Mouse (Mus musculus) myocyte (in vitro differentiated cells): ENCODE measurements around the gene Fermt2. TPM values are rescaled to one million over a fixed set of nuclear protein-coding genes. Genes with fewer than 3 reads are reported as not detected.

Experiments
- H3K27me3 ChIP-seq: one replicate; pipeline ENCODE4 v1.6.1; 2011; ENCODE audit not compliant: control insufficient read depth, insufficient read depth, insufficient read length
- H3K36me3 ChIP-seq: one replicate; pipeline ENCODE4 v1.6.1; 2011; ENCODE audit not compliant: control insufficient read depth, insufficient read depth
- H3K4me2 ChIP-seq: one replicate; pipeline ENCODE4 v1.6.1; 2011; ENCODE audit warnings: low read depth, control low read depth
- H3K4me3 ChIP-seq: one replicate; pipeline ENCODE4 v1.5.1; 2011; ENCODE audit warnings: mild to moderate bottlenecking, control low read depth, moderate library complexity
- H3K79me2 ChIP-seq: one replicate; pipeline ENCODE4 v1.6.1; 2011; ENCODE audit not compliant: control insufficient read depth, insufficient read depth
- H3ac ChIP-seq: one replicate; pipeline ENCODE4 v1.6.1; 2011; ENCODE audit not compliant: control insufficient read depth, insufficient read length
- CEBPB ChIP-seq: IDR thresholded peaks from 2 replicates; pipeline ENCODE4 v1.6.1; 2011; ENCODE audit warnings: mild to moderate bottlenecking, moderate library complexity; ENCODE audit not compliant: poor library complexity, insufficient read depth, severe bottlenecking
- E2F4 ChIP-seq: IDR thresholded peaks from one replicate; pipeline ENCODE4 v1.6.1; 2011; ENCODE audit warnings: mild to moderate bottlenecking, control low read depth, moderate library complexity; ENCODE audit not compliant: insufficient read depth
- MAX ChIP-seq: IDR thresholded peaks from one replicate; pipeline ENCODE4 v1.6.1; 2011; ENCODE audit warnings: low read depth, mild to moderate bottlenecking, control low read depth
- MYOD1 ChIP-seq, 3 experiments: IDR thresholded peaks; one replicate each; pipeline ENCODE4 v1.6.1; 2011; ENCODE audit warnings: control low read depth in 2 of 3, low read depth in 2 of 3, mild to moderate bottlenecking in 2 of 3, moderate library complexity in 1 of 3; ENCODE audit not compliant: insufficient read length in 2 of 3, control insufficient read depth in 1 of 3
- MYOG ChIP-seq, 3 experiments: IDR thresholded peaks; one replicate each; pipeline ENCODE4 v1.6.1; 2011; ENCODE audit warnings: control low read depth in 2 of 3, low read depth in 2 of 3, mild to moderate bottlenecking in 2 of 3; ENCODE audit not compliant: insufficient read length in 2 of 3, control insufficient read depth in 1 of 3, insufficient read depth in 1 of 3
- POLR2A ChIP-seq: IDR thresholded peaks from one replicate; pipeline ENCODE4 v1.6.1; 2011; ENCODE audit warnings: low read depth, mild to moderate bottlenecking, control low read depth, moderate library complexity; ENCODE audit not compliant: insufficient read length
- POLR2AphosphoS2 ChIP-seq: IDR thresholded peaks from one replicate; pipeline ENCODE4 v1.6.1; 2011; ENCODE audit warnings: low read depth, control low read depth; ENCODE audit not compliant: insufficient read length
- REST ChIP-seq: IDR thresholded peaks from one replicate; pipeline ENCODE4 v1.6.1; 2011; ENCODE audit warnings: mild to moderate bottlenecking, control low read depth, moderate library complexity; ENCODE audit not compliant: insufficient read depth, insufficient read length
- SRF ChIP-seq: IDR thresholded peaks from one replicate; pipeline ENCODE4 v1.6.1; 2011; ENCODE audit warnings: low read depth; ENCODE audit not compliant: control insufficient read depth, insufficient read length
- TCF12 ChIP-seq: IDR thresholded peaks from one replicate; pipeline ENCODE4 v1.6.1; 2011; ENCODE audit warnings: mild to moderate bottlenecking, control low read depth; ENCODE audit not compliant: poor library complexity, insufficient read depth, severe bottlenecking
- TCF3 ChIP-seq: IDR thresholded peaks from one replicate; pipeline ENCODE4 v1.6.1; 2011; ENCODE audit warnings: low read depth, control low read depth; ENCODE audit not compliant: insufficient read length
- USF1 ChIP-seq: IDR thresholded peaks from one replicate; pipeline ENCODE4 v1.6.1; 2011; ENCODE audit warnings: low read depth, mild to moderate bottlenecking, control low read depth, moderate library complexity
- polyA plus RNA-seq: library from polyadenylated mRNA; unstranded; fragments of >200 nt; fragmentation: generic; extraction: Trizol; gene quantifications from one replicate; pipeline ENCODE4 v1.2.1, GENCODE M21; 2012; ENCODE audit warnings: missing spikeins

Fermt2 gene
- polyA plus RNA-seq, 1 experiment, result 37.9 TPM

- no peaks in the 10 kb centered on the region for H3K79me2 ChIP-seq
- H3ac ChIP-seq, result no peak overlapping the region
- no peaks in the 10 kb centered on the region for H3K36me3 ChIP-seq
- no peak for TF ChIP-seq REST
- TF ChIP-seq E2F4, result no peak
- no peak for TF ChIP-seq POLR2A
- TF ChIP-seq MYOG (IDR thresholded peaks at IDR 0.05; ENCODE audit: control insufficient read depth in 1 of 3, insufficient read depth in 1 of 3, insufficient read length in 2 of 3, low read depth in 2 of 3), result no peak
- TF ChIP-seq POLR2AphosphoS2, result no peak
- TF ChIP-seq TCF3, result no peak
- TF ChIP-seq TCF12, result no peak
- no peak for TF ChIP-seq CEBPB
- no peak for TF ChIP-seq USF1
- no peak for TF ChIP-seq MAX
- TF ChIP-seq SRF, result no peak
- TF ChIP-seq MYOD1 (IDR thresholded peaks at IDR 0.05; ENCODE audit: control insufficient read depth in 1 of 3, insufficient read length in 2 of 3, low read depth in 2 of 3), result no peak
- peak overlapping the region; percentile 32 for H3K4me2 ChIP-seq
- no peak overlapping the region for H3K4me3 ChIP-seq
- no peaks in the 10 kb centered on the region for H3K27me3 ChIP-seq
Measured at GRCm38 (mm10) chr14:45539659-45540468, 9.9 kb upstream of the Fermt2 start.

- Histone ChIP-seq H3K79me2 (peaks cover 38% of the 10 kb centered on the region), H3K4me3 (peak overlapping the region; percentile 84), H3K27me3 (no peaks in the 10 kb centered on the region), H3K4me2 (peak overlapping the region; percentile 76), H3K36me3 (no peaks in the 10 kb centered on the region), H3ac (peak overlapping the region; percentile 81)
- peak; percentile 37 for TF ChIP-seq POLR2A
- TF ChIP-seq REST, result no peak
- TF ChIP-seq MYOG (IDR thresholded peaks at IDR 0.05; ENCODE audit: control insufficient read depth in 1 of 3, insufficient read depth in 1 of 3, insufficient read length in 2 of 3, low read depth in 2 of 3), result no peak
Measured at GRCm38 (mm10) chr14:45530364-45531345, 737 bp upstream of the Fermt2 start.

- peaks cover 54% of the 10 kb centered on the region for H3K79me2 ChIP-seq
- TF ChIP-seq TCF12, result no peak
- TF ChIP-seq POLR2A, result no peak
- TF ChIP-seq MYOD1 (IDR thresholded peaks at IDR 0.05; ENCODE audit: control insufficient read depth in 1 of 3, insufficient read length in 2 of 3, low read depth in 2 of 3), result no peak
- TF ChIP-seq TCF3, result no peak
- TF ChIP-seq POLR2AphosphoS2, result no peak
- no peaks in the 10 kb centered on the region for H3K36me3 ChIP-seq
- peak overlapping the region; percentile 84 for H3K4me3 ChIP-seq
- peak overlapping the region; percentile 81 for H3ac ChIP-seq
- no peaks in the 10 kb centered on the region for H3K27me3 ChIP-seq
- H3K4me2 ChIP-seq, result peak overlapping the region; percentile 94
Measured at GRCm38 (mm10) chr14:45528861-45529260, 1.1 kb downstream of the Fermt2 start.

- Histone ChIP-seq H3K27me3 (no peaks in the 10 kb centered on the region), H3ac (no peak overlapping the region), H3K79me2 (peaks cover 93% of the 10 kb centered on the region), H3K36me3 (no peaks in the 10 kb centered on the region), H3K4me3 (no peak overlapping the region), H3K4me2 (no peak overlapping the region)
- TF ChIP-seq CEBPB (no peak), REST (no peak), POLR2AphosphoS2 (no peak)
Measured at GRCm38 (mm10) chr14:45515771-45516170, 14.1 kb downstream of the Fermt2 start.

GRCm38 (mm10) chr14:45510787-45511186, 19.1 kb downstream of the Fermt2 start:
- TF ChIP-seq MYOG (IDR thresholded peaks at IDR 0.05; ENCODE audit: control insufficient read depth in 1 of 3, insufficient read depth in 1 of 3, insufficient read length in 2 of 3, low read depth in 2 of 3) (no peak), TCF12 (no peak), E2F4 (no peak), SRF (no peak), POLR2AphosphoS2 (no peak), MAX (no peak), TCF3 (no peak), REST (no peak), USF1 (no peak), MYOD1 (IDR thresholded peaks at IDR 0.05; ENCODE audit: control insufficient read depth in 1 of 3, insufficient read length in 2 of 3, low read depth in 2 of 3) (no peak), CEBPB (no peak), POLR2A (no peak)
- H3K4me3 ChIP-seq, result no peak overlapping the region
- H3K4me2 ChIP-seq, result no peak overlapping the region
- H3ac ChIP-seq, result no peak overlapping the region
- H3K27me3 ChIP-seq, result no peaks in the 10 kb centered on the region
- H3K36me3 ChIP-seq, result no peaks in the 10 kb centered on the region
- peaks cover 85% of the 10 kb centered on the region for H3K79me2 ChIP-seq
